Mouse (Mus musculus) layer of hippocampus, postnatal 36 days (tissue): ENCODE data around the gene Vipas39. TPM values are rescaled to one million over a fixed set of nuclear protein-coding genes. Genes with fewer than 3 reads are reported as not detected.
"Not testable (repeated sequence)": the region's sequence is repeated elsewhere in the genome, so short reads cannot be mapped to it uniquely, and the experiment has no call there.

Source experiments
- DNase-seq, 2 experiments: peaks; one replicate each; pipeline ENCODE4 v3.0.0; 2022
- total RNA-seq, 2 experiments: library from RNA; stranded (reverse); gene quantifications; 2 replicates each; pipeline ENCODE4 v1.2.3; 2021

Vipas39 gene
- 10 to 100 TPM; 52.3 to 60.7 TPM for total RNA-seq

DNA sequence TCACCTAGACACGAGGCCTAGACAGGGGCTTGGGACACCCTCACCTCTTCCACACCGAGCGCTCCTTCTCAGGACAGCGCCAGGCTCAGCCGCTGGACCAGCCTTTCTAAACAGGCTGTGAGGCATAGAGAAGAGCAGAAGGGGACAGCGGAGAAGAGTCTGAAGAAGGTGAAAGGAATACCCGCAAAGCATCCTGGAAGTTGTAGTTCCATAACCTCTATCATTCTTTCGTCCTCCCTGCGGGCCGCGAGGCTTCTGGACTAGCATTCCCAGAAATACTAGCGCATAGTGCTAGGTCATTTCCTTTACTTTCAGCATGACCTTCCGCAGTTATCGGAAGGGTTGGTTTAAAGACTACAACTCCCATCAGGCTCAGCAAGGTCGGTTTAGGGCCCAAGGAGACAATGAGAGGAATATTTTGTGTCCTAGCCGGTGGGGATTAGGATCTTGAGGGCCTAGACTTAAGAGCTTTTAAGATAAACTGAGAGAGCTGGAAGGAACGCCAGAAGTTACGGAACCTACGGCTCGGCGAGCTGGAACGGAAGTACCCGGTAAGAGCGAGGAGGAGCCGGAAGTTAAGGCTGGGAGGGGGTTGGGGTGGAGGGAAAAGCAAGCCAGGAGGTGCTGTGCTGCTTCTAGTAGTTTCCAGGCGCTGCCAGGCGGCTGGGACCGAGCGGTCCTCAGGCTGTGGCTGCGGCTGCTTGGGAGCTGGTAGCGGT, at the start of gene Vipas39, which contains the start of gene Ahsa1:
Gene Vipas39 (minus strand): TSS at position 149 of the 719 bp plus-strand sequence.
Gene Ahsa1 (plus strand): TSS at position 372 of the 719 bp plus-strand sequence.
- DNase-seq, result peak; percentile 88 to 89

DNA sequence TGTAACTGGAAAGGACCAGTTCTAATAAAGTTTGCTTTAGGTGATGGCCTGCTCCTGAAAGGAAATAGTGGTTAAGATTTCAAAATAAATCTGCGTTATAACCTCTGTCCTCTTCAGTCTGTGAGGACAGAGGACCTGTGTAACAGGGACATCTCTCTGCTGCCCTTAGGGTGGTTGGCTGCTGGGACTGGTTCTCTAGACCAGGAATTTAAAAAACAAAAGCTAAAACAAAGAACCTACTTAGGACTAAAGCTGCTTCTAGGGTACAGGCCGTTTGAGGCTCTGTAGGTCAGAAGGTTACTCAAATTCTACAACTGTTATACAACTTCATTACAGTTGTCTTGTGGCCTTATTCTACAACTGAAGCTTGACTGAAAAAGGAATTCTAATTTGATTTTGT, 47.0 kb upstream of the Vipas39 start:
- DNase-seq, result no peak

DNA sequence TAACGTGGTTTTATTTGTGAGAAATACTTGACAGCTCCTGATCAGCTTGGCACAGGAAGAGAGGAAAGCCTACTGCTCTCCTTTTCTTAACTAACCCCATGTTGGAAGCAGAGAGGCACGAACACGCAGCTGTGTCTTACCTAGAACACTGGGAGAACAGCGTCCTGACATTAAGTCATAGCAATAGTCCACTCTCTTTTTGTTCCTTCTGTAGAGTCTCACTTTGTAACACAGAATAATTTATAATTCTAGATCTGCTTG, 40.5 kb upstream of the Vipas39 start:
- DNase-seq, result not testable (repeated sequence)

DNA sequence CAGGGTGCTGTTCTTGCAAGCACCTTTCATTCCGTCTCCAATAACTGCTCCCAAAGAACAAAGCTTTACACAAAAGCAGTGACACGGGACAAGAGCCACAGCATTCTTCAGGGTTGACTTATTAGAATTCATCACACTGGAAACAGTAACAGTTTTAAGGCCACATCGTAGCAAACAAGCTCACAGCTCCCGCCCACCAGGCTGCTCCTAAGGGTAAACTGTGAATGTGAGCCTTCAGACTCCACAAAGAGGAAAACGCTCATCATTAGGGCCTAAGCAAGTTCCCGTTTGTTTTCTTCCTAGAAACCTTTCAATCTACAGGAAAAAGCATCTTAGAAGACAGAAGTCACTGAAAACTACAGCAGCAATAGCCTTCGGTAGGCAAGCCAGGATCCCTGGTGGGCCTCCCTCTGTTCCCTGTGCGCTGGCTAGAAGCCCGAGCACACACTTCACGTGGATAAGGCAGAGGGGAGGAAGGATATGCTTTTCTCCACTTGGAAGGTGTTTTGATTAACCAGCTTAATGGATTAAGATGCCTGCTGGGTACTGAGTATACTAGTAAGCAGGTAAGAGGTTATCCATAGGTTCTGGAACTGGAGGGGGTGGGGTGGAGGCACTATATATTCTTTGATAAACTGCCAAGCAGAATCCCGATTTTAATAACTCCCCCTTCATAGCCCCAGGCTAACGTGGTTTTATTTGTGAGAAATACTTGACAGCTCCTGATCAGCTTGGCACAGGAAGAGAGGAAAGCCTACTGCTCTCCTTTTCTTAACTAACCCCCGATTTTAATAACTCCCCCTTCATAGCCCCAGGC, 39.9 kb upstream of the Vipas39 start:
- DNase-seq, result no peak

DNA sequence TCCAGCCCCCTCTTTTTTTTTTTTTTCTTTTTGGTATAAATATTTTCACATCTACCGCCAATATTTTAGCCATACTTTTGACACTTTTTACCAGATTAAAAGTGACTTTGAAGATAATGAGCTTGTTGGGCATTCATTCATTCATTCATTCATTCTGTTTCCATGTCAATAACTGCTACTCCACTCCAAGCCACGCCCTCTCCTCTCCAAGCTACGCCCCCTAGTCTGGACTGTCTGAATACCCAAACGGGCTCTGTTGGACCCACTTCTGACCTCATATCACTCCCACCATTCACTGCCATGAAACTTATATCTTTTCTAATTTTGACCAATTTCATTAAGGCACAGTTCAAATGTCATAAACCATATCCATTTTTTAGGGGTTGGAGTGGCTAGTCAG, 35.1 kb upstream of the Vipas39 start:
- DNase-seq, result no peak

DNA sequence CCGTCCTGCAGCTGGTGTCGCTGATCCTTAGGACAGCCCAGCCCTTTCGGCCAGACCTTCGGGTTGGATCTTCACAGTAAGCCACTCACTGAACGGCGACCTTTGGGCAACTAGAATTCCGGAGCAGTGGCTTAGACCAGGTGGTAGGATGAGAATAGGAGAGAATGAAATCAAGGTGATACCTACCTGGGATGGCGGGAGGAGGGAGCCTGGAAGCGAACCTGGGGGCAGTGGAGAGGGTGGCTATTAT, 34.3 kb upstream of the Vipas39 start:
- no peak for DNase-seq

DNA sequence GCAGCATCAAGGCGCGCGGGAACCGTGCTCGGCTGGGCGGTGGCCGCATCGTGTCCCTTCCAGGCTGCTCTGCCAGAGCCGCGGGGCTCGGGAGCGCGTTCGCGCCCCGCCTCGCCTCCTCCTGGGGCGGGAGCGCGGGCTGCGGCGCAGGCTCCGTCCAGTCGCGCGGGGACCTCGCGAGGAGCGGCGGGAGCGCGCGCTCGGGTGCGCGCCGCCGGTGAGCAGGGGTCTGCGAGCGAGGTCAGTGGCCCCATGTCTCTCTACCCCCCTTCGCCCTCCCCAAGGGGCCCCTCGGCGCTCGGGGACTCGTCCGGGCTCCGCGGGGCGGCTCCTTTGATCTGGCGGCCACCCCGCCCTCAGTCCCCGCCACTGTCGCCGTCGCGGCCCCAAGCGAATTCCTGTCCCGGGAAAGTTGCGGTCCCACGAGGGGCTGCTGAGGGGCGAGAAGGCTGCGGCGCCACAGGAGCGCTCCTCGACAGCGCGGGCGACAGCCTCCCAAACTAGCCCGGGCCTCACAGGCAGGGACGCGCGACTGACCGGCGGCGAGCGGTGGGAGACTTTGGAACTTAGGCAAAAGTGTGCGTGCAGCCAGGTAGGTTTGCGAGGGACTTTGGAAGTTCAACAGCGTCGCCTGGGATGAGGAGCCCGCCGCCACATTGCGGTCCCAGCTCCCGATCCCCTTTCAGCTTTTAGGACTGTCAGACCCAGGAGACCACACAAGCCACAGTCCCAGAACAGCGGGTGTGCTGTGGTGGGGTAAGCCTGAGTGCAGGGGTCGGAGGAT, 33.8 kb upstream of the Vipas39 start, which contains the start of gene Ism2:
Gene Ism2 (minus strand): TSS at position 49 of the 784 bp plus-strand sequence.
- no peak for DNase-seq

DNA sequence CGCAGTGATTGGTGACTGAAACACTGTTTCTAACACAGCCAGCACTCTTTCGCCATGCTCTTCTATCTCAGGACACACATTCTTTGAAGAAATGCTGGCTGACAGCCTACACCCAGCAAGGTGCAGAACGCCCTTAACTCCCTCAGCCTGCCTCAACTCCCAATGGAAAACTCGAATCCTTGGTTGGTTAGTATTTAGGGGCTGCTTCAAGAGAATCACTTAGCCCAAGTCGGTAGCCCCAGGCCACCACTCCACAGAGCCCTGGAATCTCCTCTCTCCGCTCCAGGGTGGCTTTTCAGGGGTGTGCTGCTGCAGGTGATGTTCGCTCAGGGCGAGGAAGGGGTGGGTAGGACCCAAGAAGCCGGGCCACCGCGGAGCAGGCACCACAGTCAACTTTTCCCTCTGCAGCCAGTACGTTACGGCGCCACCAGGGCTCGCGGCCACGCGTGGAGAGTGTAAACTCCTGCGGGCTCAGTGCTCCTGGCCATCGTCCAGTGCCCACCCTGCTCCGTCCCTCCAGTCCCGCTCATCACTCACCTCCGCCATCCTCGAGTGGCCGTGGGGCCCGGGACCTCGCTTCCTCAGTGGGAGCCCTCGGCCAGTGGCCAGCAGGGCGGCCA, 33.1 kb upstream of the Vipas39 start:
- no peak for DNase-seq

DNA sequence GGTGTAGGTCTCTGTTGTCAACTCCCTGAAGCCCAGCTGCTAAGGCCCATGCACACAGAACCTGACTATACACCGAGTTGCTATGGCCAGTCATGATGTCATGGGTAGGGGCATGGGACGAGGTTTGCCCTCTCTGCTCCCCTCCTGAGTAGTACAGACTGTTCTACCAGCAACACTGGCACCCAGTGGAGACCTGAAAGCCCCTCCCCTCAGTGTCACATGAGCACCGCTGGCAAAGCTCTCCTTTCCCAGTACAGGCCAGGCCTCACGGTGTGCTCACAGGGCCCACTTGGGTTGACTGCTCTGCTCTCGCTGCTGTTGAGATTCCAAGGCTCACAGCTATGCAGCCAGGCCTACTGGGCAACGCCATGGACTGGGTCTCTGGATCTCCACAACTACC, 27.9 kb upstream of the Vipas39 start:
- DNase-seq, result no peak

DNA sequence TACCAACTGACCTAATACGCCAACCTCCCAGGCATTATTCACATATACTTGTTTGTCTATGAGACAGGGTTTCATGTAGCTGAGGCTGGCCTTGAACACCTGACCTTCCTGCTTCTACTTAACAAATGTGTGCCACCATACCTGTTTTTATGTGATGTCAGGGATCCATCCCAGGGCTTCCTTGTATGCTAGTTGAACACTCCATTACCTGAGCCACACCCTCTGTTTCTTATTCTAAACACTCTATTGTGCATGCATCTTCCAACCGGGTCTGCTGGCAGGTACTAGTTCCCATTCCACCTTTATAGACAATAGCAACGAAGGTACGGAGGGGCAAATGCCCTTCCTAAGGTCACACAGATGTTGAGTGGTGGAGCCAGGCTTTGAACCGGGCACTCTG, 23.0 kb upstream of the Vipas39 start:
- DNase-seq, result no peak

DNA sequence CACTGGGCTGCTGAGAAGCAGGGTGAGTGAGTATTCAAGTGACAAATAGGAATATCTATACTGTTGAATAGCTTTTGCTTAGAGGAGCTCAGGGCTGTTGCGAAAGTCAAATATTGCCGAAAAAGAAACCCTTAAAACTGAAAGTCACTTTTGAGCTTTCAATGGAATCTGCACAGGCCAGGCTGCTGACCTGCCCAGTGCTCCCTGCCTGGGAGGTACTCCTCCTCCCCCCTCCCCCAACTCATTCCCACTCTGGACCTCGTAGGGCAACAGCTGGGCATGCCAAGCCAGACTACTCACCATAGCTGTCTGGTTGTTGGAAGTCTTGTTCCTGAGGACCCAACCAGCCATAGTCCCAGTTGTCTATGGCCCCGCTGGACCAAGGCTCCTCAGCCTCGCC, 18.7 kb upstream of the Vipas39 start:
- DNase-seq, result no peak

DNA sequence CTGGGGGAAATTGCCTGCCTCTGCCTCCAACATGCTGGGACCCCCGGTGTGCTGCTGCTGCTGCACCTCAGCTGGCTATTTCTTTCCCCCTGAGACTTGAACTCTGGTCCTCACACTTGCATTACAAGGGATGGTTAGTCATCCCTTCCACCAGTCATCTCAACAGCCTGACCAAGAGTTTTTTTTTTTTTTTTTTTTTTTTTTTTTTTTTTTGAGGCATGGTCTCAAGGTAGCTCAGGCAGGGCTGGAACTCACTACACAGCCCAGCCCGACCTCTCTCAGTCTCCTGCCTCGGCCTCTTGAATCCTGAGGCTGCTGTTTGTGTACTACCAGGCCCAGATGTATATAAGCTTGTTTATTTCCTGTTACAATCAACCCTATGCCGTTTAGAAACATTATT, 18.2 kb upstream of the Vipas39 start:
- DNase-seq, result no peak

DNA sequence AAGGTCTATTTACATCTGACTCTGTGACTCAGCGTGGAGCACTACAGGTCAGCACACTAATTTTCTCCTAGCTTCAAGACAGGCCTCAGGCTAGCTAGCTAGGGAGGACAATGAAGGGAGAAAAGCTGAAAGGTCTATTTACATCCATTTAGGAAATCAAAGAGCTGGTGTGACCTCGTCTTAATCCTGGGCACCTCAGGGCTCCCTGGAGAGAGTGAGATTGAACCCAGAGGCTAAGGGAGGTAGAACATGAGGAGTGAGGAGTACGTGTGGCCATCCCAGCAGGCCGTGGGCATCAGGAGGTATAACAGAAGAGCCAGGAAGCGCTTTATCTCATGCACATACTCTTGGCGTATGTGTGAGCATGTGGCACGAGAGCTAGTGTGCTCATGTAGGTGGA, 17.6 kb upstream of the Vipas39 start:
- DNase-seq, result no peak

DNA sequence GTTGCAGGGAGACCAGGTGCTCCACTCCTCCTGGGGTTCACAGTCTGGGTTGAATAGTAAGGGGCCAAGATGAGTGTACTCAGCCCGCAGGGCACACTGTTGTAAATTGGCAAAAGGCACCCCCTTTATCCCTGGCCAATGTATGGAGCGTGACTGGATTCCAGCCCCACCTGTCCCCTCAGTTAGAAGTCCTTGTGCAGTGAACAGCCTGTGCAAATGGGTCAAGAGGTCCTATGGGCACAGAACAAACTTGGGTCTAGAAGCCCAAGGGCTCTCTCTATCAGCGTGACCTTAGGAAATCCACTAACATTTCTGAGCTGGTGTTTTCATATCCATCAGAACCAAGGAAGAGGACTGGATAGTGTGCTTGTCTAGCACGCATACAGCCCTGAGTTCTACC, 16.7 kb upstream of the Vipas39 start:
- no peak for DNase-seq

DNA sequence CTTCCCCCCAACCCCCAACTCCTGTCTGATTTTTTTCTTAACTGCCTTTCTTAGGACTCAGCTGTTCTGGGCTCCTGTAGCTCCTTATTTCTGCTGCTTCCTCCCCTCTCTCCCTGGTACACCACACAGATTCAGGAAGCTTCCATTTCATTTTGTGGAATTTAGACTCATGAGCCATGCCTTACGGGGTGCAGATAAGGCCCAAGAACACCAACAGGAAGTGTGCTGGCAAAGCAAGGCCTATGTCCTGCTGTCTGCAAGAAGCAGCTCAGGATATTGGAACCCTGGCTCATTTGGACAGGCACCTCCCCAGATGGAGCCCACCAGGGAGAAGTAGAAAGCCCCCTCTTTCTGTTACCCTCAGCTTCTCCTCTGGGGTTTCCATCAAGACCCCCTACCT, 15.7 kb upstream of the Vipas39 start:
- no peak for DNase-seq

DNA sequence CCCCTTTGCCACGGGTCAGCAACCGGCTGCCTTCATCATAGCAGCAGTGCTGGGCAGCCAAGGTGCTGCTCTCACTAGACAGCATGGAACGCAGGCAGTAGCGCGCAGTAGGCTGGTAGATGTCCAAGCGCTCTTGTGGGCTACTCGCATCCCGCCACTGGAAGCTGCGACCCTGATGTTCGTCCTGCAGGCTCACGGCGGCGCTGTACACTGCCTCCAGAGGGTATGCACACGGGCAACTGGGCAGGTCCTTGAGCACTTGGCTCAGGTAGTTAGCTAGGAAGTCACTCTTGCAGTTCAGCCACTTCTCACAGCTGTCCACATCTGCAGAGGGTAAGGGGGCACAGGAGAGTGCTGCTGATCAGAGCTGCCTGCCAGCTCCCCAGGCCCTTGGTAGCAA, 13.8 kb upstream of the Vipas39 start:
- DNase-seq, result no peak

DNA sequence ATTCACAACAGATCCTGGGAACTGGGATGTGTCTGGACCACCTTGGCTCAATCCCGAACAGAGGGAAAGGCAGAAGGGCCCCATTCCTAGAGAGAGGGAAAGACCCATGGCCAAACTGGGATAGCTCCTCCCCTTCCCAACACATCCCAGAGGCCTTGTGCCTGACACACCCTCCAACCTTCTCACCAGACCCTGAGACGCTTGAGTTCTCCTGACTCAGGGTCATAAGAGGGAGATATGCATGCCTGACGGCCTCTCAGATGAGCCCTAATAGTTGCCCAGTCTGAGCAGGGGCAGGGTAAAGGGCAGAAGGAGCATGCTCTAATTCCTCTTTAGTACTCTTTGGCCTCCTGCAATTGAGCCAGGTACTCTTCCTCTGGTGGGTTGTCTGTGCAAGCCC, 13.3 kb upstream of the Vipas39 start:
- DNase-seq, result no peak

DNA sequence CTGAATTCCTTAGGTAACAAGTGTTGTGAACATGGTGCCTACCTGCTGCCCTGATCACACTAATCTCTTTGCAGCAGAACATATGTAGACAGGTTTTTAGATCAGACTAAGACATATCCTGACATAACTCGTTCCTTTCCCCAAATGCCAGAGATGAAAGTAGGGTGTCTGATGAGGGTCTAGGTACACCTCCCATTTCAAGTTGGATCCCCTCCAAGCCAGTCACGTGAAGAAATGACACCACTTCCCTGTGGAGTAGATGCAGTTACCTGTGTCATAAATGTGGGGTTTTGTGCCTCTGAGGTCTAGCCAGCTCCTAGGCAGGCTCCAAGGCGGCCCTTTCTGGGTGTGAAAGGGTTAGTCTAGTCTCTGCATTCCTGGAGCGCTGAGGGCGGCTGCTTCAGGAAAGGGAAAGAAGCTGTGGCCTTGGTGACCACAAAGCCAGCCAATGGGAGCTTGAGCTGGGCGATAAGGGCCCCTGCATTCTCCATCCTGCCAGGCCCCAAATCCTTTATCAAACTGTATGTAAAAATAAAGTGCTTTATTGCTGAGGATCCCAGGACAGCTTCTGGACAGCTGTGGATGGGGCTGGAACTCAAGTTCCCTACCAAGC, 12.2 kb upstream of the Vipas39 start:
- DNase-seq, result no peak

DNA sequence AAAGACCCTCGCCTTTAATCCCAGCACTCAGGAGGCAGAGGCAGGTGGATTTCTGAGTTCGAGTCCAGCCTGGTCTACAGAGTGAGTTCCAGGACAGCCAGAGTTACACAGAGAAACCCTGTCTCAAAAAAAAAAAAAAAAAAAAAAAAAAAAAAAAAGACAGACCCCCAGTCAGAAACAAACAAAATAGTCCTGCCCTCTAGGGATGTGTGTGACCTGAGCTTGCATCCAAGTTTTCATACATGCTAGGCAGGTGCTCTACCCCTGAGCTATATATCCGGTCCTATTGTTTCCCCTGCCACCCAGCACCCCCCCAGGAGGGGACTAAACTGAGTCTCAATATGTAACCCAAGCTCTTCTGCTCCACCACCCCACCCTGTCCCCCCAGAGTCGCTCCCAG, 11.2 kb upstream of the Vipas39 start:
- DNase-seq, result not testable (repeated sequence)

DNA sequence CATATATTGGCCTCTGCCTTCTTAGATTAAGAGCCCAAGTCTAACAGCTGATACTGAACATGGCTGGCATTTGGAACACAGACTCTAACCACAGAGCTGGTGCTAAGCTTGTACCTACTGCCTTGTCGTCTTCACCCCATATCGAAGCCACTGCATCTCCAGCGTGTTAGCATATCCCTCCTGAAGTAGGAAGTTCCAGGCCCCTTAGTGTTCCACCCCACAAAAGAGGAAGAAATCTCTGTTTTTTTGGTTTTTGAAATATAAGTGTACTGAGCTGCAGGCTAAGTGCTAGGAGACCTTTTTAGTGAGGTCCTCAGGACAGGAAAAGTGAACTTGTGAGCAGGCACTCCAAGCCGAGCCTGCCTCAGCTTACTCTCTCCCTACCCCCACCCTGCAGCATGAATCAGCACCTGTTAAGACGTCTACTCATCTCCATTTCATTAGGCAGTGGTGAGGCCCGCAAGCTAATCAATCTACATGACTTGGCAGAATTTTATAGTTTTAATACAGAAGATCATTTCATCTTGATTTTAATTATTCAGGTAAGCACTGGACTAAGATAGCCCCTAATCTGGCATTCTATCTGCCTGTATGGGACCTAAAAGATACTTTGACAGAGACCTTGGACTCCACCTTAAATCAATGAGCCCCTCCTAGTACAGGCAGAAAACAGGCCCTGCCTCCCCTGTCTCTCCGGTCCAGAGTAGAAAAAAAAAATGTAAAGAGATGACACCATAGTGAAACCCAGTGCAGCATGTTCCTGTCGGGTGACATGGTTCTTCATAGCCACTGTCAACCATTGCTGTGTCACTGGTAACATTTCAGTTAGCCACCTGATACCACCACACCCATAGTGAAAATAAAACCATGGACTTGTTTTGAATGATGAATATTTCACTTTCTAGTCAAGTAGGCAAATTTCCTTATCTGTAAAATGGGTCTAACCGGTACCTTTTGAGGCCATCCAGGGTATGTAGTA, 9.1 kb upstream of the Vipas39 start:
- DNase-seq, result no peak

DNA sequence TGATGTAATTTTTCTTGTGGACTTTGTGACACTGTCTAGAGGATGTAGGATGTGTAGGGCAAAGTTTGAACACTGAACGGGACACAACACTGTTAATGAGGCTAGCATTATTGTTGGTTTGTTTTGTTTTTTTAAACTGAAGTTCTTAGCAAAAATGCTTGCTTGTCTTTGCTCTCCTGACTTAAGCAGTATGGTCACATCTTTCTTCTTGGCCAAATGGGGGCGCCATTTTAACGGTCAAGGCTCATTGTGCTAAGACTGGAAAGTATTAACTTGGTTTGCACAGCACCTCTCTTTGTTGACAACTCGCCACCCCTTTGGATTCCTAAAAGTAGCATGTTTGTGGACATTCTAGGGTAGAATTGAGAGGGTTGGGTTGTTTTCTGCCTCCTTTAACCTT, 1.6 kb upstream of the Vipas39 start:
- DNase-seq, result no peak
